Mouse (Mus musculus) lung, postnatal 0 days (tissue): ENCODE measurements around the gene Adcy6.

Experiments used
- CTCF ChIP-seq: IDR thresholded peaks from 2 replicates; pipeline ENCODE4 v1.5.1; 2016; ENCODE audit warnings: antibody characterized with exemption, mild to moderate bottlenecking
- EP300 ChIP-seq: IDR thresholded peaks from 2 replicates; pipeline ENCODE4 v1.6.1; 2016; ENCODE audit warnings: antibody characterized with exemption, mild to moderate bottlenecking, control low read depth

DNA sequence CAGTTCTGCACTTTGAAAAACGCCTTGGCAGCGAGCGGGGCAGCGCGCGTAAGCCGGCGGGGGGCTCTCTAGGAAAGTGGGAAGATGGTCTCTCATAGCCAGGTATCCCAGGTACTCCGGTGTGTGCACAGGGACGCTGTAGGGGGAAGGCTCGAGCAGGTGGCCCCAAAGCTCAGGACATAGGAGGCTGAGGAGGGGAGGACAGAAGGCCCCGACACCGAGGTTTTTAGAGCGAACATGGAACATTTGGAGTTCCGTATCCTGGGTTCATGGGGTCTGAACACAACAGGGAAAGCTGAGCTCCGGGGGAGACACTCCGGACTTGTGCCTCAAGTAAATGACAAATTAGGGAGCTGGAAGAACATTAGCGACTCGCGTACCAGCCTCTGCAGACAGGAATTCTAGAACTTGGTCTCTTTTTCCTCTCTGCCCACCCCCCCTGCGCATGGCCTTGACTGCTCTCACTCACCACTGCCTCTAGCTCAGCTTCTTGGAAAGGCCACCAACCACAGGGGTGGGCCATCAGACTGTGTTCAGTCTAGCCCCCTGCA, 25.5 kb upstream of the Adcy6 start:
- 0 out of 2 replicates have a peak, but pooled peaks have one; percentile 3 for TF ChIP-seq CTCF
- no peak for TF ChIP-seq EP300
